Mouse (Mus musculus): ENCODE results near the gene Gm13871.
"Not testable (repeated sequence)": the region's sequence is repeated elsewhere in the genome, so short reads cannot be mapped to it uniquely, and the experiment has no call there.

The Gm13871 gene

GRCm38 (mm10) chr4:73905853-73906252 is at the start of gene Gm13871:
Gm13871 (minus strand) TSS chr4:73905953.
- CTCF ChIA-PET, result not testable (repeated sequence)

GRCm38 (mm10) chr4:73950375-73950896 is 44.7 kb upstream of the Gm13871 start, which contains the start of gene 2310002L09Rik:
2310002L09Rik (minus strand) TSS chr4:73950846.
- CTCF ChIA-PET, result no interaction called here

- CTCF ChIA-PET, result not testable (repeated sequence)
Measured at GRCm38 (mm10) chr4:73920660-73921059, 14.9 kb upstream of the Gm13871 start, which contains the start of gene Gm11756. Gm11756 (minus strand) TSS chr4:73920760.

GRCm38 (mm10) chr4:73891012-73891411 is 14.7 kb downstream of the Gm13871 start, which contains the start of gene Gm11757:
Gm11757 (minus strand) TSS chr4:73891112.
- CTCF ChIA-PET, result not testable (repeated sequence)

- CTCF ChIA-PET, result not testable (repeated sequence)
Measured at GRCm38 (mm10) chr4:73876166-73876565, 29.6 kb downstream of the Gm13871 start, which contains the start of gene Gm11758. Gm11758 (minus strand) TSS chr4:73876266.

All from spleen, embryonic (tissue).